Mouse (Mus musculus): Measurements from ENCODE around the gene Ttc30b. TPM values are rescaled to one million over a fixed set of nuclear protein-coding genes. Genes with fewer than 3 reads are reported as not detected.
A peak's percentile ranks its signal among the peaks of the same experiment; 100 is the strongest.
"Not testable (repeated sequence)": the region's sequence is repeated elsewhere in the genome, so short reads cannot be mapped to it uniquely, and the experiment has no call there.

Gene Ttc30b
- total and polyA plus RNA-seq, 2 experiments, result 3.5 to 8.7 TPM

GRCm38 (mm10) chr2:75977752-75978368 is 39.5 kb upstream of the Ttc30b start, which contains the start of gene Ttc30a2:
TSS of gene Ttc30a2 (minus strand) at chr2:75978170.
- WGBS, result 43% methylated on average over 24 of the region's 24 CpGs

GRCm38 (mm10) chr2:75976070-75976469 is 37.7 kb upstream of the Ttc30b start:
- H3K4me1 ChIP-seq (ENCODE audit: control insufficient read depth, insufficient read depth, low read length); DNase-seq (ENCODE audit: extremely low read depth, low read depth, low spot score): not testable (repeated sequence)
- WGBS, result 67% methylated on average over 2 of the region's 2 CpGs

More at GRCm38 (mm10) chr2:75977752-75978368, 39.5 kb upstream of the Ttc30b start, which contains the start of gene Ttc30a2:
- not testable (repeated sequence) for H3K27ac ChIP-seq (replicated peaks; ENCODE audit: insufficient read depth, low read depth, low read length); H3K79me2 ChIP-seq (ENCODE audit: control insufficient read depth, insufficient read depth, low read length); H3K4me1 ChIP-seq (ENCODE audit: control insufficient read depth, insufficient read depth, low read length); H3K36me3 ChIP-seq (ENCODE audit: control insufficient read depth, insufficient read depth, low read length); H3K27me3 ChIP-seq (ENCODE audit: control insufficient read depth, insufficient read depth, low read length); H3K9ac ChIP-seq (ENCODE audit: low read depth, low read length)
- peak within 1 kb of the TSS; percentile 48; the same call in 1 of the 2 replicates for H3K4me3 ChIP-seq (ENCODE audit: insufficient read depth, low read depth, low read length)
- DNase-seq (ENCODE audit: extremely low read depth, low read depth, low spot score), result peak; percentile 36

GRCm38 (mm10) chr2:75974131-75974530 is 35.7 kb upstream of the Ttc30b start:
- 73% methylated on average over 9 of the region's 9 CpGs for WGBS
- no peak overlapping the region for H3K9ac ChIP-seq (ENCODE audit: low read depth, low read length)
- no peaks in the 10 kb centered on the region for H3K79me2 ChIP-seq (ENCODE audit: control insufficient read depth, insufficient read depth, low read length)
- H3K27ac ChIP-seq (replicated peaks; ENCODE audit: insufficient read depth, low read depth, low read length), result no peak overlapping the region
- DNase-seq (ENCODE audit: extremely low read depth, low read depth, low spot score), result no peak
- TF ChIP-seq CTCF (IDR thresholded peaks at IDR 0.05; ENCODE audit: low read depth, low read length) (no peak), POLR2A (IDR thresholded peaks at IDR 0.05; ENCODE audit: extremely low read depth, insufficient read depth, low read length) (no peak)
- no peaks in the 10 kb centered on the region for H3K27me3 ChIP-seq (ENCODE audit: control insufficient read depth, insufficient read depth, low read length)
- H3K4me1 ChIP-seq (ENCODE audit: control insufficient read depth, insufficient read depth, low read length), result no peaks in the 10 kb centered on the region
- H3K36me3 ChIP-seq (ENCODE audit: control insufficient read depth, insufficient read depth, low read length), result no peaks in the 10 kb centered on the region
- H3K4me3 ChIP-seq (ENCODE audit: insufficient read depth, low read depth, low read length), result no peak overlapping the region

More at GRCm38 (mm10) chr2:75976070-75976469, 37.7 kb upstream of the Ttc30b start:
- not testable (repeated sequence) for H3K4me3 ChIP-seq (ENCODE audit: insufficient read depth, low read depth, low read length); H3K79me2 ChIP-seq (ENCODE audit: control insufficient read depth, insufficient read depth, low read length); H3K27me3 ChIP-seq (ENCODE audit: control insufficient read depth, insufficient read depth, low read length); H3K27ac ChIP-seq (replicated peaks; ENCODE audit: insufficient read depth, low read depth, low read length); H3K36me3 ChIP-seq (ENCODE audit: control insufficient read depth, insufficient read depth, low read length); H3K9ac ChIP-seq (ENCODE audit: low read depth, low read length)

GRCm38 (mm10) chr2:75964972-75965371 is 26.6 kb upstream of the Ttc30b start:
- H3K4me1 ChIP-seq (ENCODE audit: control insufficient read depth, insufficient read depth, low read length), result no peaks in the 10 kb centered on the region; the same call in 1 of the 2 replicates
- no peak overlapping the region for H3K9ac ChIP-seq (ENCODE audit: low read depth, low read length)
- no peaks in the 10 kb centered on the region for H3K27me3 ChIP-seq (ENCODE audit: control insufficient read depth, insufficient read depth, low read length)
- no peaks in the 10 kb centered on the region for H3K36me3 ChIP-seq (ENCODE audit: control insufficient read depth, insufficient read depth, low read length)
- H3K27ac ChIP-seq (replicated peaks; ENCODE audit: insufficient read depth, low read depth, low read length), result no peak overlapping the region
- H3K4me3 ChIP-seq (ENCODE audit: insufficient read depth, low read depth, low read length), result no peak overlapping the region
- DNase-seq (ENCODE audit: extremely low read depth, low read depth, low spot score), result peak; percentile 60
- TF ChIP-seq POLR2A (IDR thresholded peaks at IDR 0.05; ENCODE audit: extremely low read depth, insufficient read depth, low read length), result no peak
- 0 out of 2 replicates have a peak, but pooled peaks have one; percentile 20 for TF ChIP-seq CTCF (IDR thresholded peaks at IDR 0.05; ENCODE audit: low read depth, low read length)
- 23% methylated on average over 5 of the region's 5 CpGs for WGBS
- H3K79me2 ChIP-seq (ENCODE audit: control insufficient read depth, insufficient read depth, low read length), result no peaks in the 10 kb centered on the region

GRCm38 (mm10) chr2:75964512-75964911 is 26.1 kb upstream of the Ttc30b start:
- WGBS, result 10% methylated on average over 14 of the region's 14 CpGs
- H3K36me3 ChIP-seq (ENCODE audit: control insufficient read depth, insufficient read depth, low read length), result no peaks in the 10 kb centered on the region
- TF ChIP-seq POLR2A (IDR thresholded peaks at IDR 0.05; ENCODE audit: extremely low read depth, insufficient read depth, low read length), result no peak
- TF ChIP-seq CTCF (IDR thresholded peaks at IDR 0.05; ENCODE audit: low read depth, low read length), result peak; percentile 74
- H3K27ac ChIP-seq (replicated peaks; ENCODE audit: insufficient read depth, low read depth, low read length), result no peak overlapping the region
- H3K9ac ChIP-seq (ENCODE audit: low read depth, low read length), result no peak overlapping the region
- DNase-seq (ENCODE audit: extremely low read depth, low read depth, low spot score), result peak; percentile 35
- H3K79me2 ChIP-seq (ENCODE audit: control insufficient read depth, insufficient read depth, low read length), result no peaks in the 10 kb centered on the region
- H3K4me1 ChIP-seq (ENCODE audit: control insufficient read depth, insufficient read depth, low read length), result no peaks in the 10 kb centered on the region; the same call in 1 of the 2 replicates
- H3K27me3 ChIP-seq (ENCODE audit: control insufficient read depth, insufficient read depth, low read length), result no peaks in the 10 kb centered on the region
- H3K4me3 ChIP-seq (ENCODE audit: insufficient read depth, low read depth, low read length), result no peak overlapping the region

GRCm38 (mm10) chr2:75964051-75964450 is 25.7 kb upstream of the Ttc30b start:
- DNase-seq (ENCODE audit: extremely low read depth, low read depth, low spot score), result no peak
- Histone ChIP-seq H3K9ac (ENCODE audit: low read depth, low read length) (no peak overlapping the region), H3K4me3 (ENCODE audit: insufficient read depth, low read depth, low read length) (no peak overlapping the region), H3K27me3 (ENCODE audit: control insufficient read depth, insufficient read depth, low read length) (no peaks in the 10 kb centered on the region), H3K79me2 (ENCODE audit: control insufficient read depth, insufficient read depth, low read length) (no peaks in the 10 kb centered on the region), H3K27ac (replicated peaks; ENCODE audit: insufficient read depth, low read depth, low read length) (no peak overlapping the region), H3K4me1 (ENCODE audit: control insufficient read depth, insufficient read depth, low read length) (no peaks in the 10 kb centered on the region; the same call in 1 of the 2 replicates), H3K36me3 (ENCODE audit: control insufficient read depth, insufficient read depth, low read length) (no peaks in the 10 kb centered on the region)
- TF ChIP-seq CTCF (IDR thresholded peaks at IDR 0.05; ENCODE audit: low read depth, low read length) (no peak), POLR2A (IDR thresholded peaks at IDR 0.05; ENCODE audit: extremely low read depth, insufficient read depth, low read length) (no peak)
- WGBS, result 56% methylated on average over 5 of the region's 5 CpGs
